24 mouse cellular contexts compared by ENCODE assay signal in the genomic region with DNA sequence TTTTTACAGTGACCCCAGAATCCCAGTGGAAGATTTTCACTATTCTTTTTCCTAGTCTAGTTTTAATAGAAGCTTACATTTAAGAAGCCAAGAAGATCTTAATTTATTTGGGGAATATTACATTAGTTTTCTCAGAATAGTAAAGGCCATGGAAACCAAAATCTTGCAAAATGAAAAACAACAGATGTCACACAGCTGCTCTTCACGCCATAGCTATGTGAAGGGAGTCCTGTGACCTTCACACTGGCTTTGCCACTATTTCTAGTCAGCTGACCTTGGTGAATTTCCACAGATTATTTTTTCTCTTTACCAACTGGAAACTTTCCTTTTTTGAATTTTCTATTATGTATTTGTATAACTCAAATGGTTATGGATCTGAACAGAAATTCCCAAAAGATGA.
DNase-seq lines count a peak whose midpoint lies in the region; ATAC-seq and TF ChIP-seq lines count a peak whose summit lies in the region.
"Had no signal": no experiment of that assay in that cellular context is flagged by ENCODE, and none has a peak within 500 bp of the region (broad histone marks: within the 10 kb centered on the region; RNA-seq: fewer than 3 reads in every experiment).

No protein-coding gene starts in this region.

- no peak overlapping the region for H3K4me3 ChIP-seq in gastrocnemius, adult 2 months
- no peak overlapping the region for H3K4me3 ChIP-seq in heart, embryonic 12.5 days
- no peak overlapping the region for H3K4me3 ChIP-seq in midbrain, embryonic 11.5 days (ENCODE audit: low read depth, low read length)
- no peak overlapping the region for H3K4me3 ChIP-seq in midbrain, embryonic 14.5 days (replicated peaks; ENCODE audit: low read depth, low read length)
- H3K4me3 ChIP-seq: forebrain, embryonic 10.5 days; hindbrain, embryonic 12.5 days; kidney, embryonic 15.5 days; megakaryocyte, embryonic 14.5 days; midbrain, embryonic 15.5 days; neural tube, embryonic 13.5 days; stomach, embryonic 15.5 days had no signal

- no peaks in the 10 kb centered on the region for H3K4me1 ChIP-seq in heart, embryonic 12.5 days (replicated peaks)
- no peaks in the 10 kb centered on the region for H3K4me1 ChIP-seq in midbrain, embryonic 11.5 days (ENCODE audit: control insufficient read depth, insufficient read depth, low read length)
- no peaks in the 10 kb centered on the region for H3K4me1 ChIP-seq in midbrain, embryonic 14.5 days (ENCODE audit: control insufficient read depth, insufficient read depth, low read length)
- H3K4me1 ChIP-seq: forebrain, embryonic 10.5 days; hindbrain, embryonic 12.5 days; kidney, embryonic 15.5 days; megakaryocyte, embryonic 14.5 days; midbrain, embryonic 15.5 days; neural tube, embryonic 13.5 days; stomach, embryonic 15.5 days had no signal

- no peaks in the 10 kb centered on the region for H3K36me3 ChIP-seq in heart, embryonic 12.5 days
- no peaks in the 10 kb centered on the region for H3K36me3 ChIP-seq in midbrain, embryonic 11.5 days (ENCODE audit: control insufficient read depth, insufficient read depth, low read length)
- no peaks in the 10 kb centered on the region for H3K36me3 ChIP-seq in midbrain, embryonic 14.5 days (ENCODE audit: control insufficient read depth, insufficient read depth, low read length)
- H3K36me3 ChIP-seq: forebrain, embryonic 10.5 days; hindbrain, embryonic 12.5 days; kidney, embryonic 15.5 days; midbrain, embryonic 15.5 days; neural tube, embryonic 13.5 days; stomach, embryonic 15.5 days had no signal

- H3K27ac ChIP-seq in gastrocnemius, adult 2 months: peak overlapping the region; percentile 46
- no peak overlapping the region for H3K27ac ChIP-seq in heart, embryonic 12.5 days (ENCODE audit: poor library complexity, severe bottlenecking)
- no peak overlapping the region for H3K27ac ChIP-seq in midbrain, embryonic 11.5 days (ENCODE audit: low read depth, low read length)
- H3K27ac ChIP-seq in midbrain, embryonic 14.5 days (replicated peaks; ENCODE audit: low read depth, low read length): no peak overlapping the region
- H3K27ac ChIP-seq: forebrain, embryonic 10.5 days; hindbrain, embryonic 12.5 days; kidney, embryonic 15.5 days; midbrain, embryonic 15.5 days; neural tube, embryonic 13.5 days; stomach, embryonic 15.5 days had no signal

- no peak overlapping the region for H3K4me2 ChIP-seq in heart, embryonic 12.5 days
- no peak overlapping the region for H3K4me2 ChIP-seq in midbrain, embryonic 11.5 days
- no peak overlapping the region for H3K4me2 ChIP-seq in midbrain, embryonic 14.5 days (ENCODE audit: low read length)
- H3K4me2 ChIP-seq: hindbrain, embryonic 12.5 days; kidney, embryonic 15.5 days; liver, embryonic 11.5 days; midbrain, embryonic 15.5 days; neural tube, embryonic 13.5 days; stomach, embryonic 15.5 days had no signal

- no peaks in the 10 kb centered on the region for H3K9me3 ChIP-seq in heart, embryonic 12.5 days (replicated peaks)
- no peaks in the 10 kb centered on the region for H3K9me3 ChIP-seq in midbrain, embryonic 11.5 days (ENCODE audit: control insufficient read depth, low read length)
- no peaks in the 10 kb centered on the region for H3K9me3 ChIP-seq in midbrain, embryonic 14.5 days (ENCODE audit: control insufficient read depth, low read length)
- H3K9me3 ChIP-seq: forebrain, embryonic 10.5 days; kidney, embryonic 15.5 days; megakaryocyte, embryonic 14.5 days; midbrain, embryonic 15.5 days; neural tube, embryonic 13.5 days; stomach, embryonic 15.5 days had no signal

- no peak overlapping the region for H3K9ac ChIP-seq in heart, embryonic 12.5 days
- no peak overlapping the region for H3K9ac ChIP-seq in midbrain, embryonic 11.5 days (ENCODE audit: low read length)
- no peak overlapping the region for H3K9ac ChIP-seq in midbrain, embryonic 14.5 days (replicated peaks; ENCODE audit: low read length)
- H3K9ac ChIP-seq: hindbrain, embryonic 12.5 days; kidney, embryonic 15.5 days; liver, postnatal 0 days; midbrain, embryonic 15.5 days; neural tube, embryonic 13.5 days; stomach, embryonic 15.5 days had no signal

- intact Hi-C loops in gastrocnemius, adult 2 months (cut with DNase I): no loop called here
- intact Hi-C loops in heart, postnatal 10 days (cut with DNase I): no loop called here

- no peaks in the 10 kb centered on the region for H3K27me3 ChIP-seq in heart, embryonic 12.5 days (replicated peaks)
- H3K27me3 ChIP-seq in midbrain, embryonic 11.5 days (ENCODE audit: control insufficient read depth, insufficient read depth, low read length): no peaks in the 10 kb centered on the region
- no peaks in the 10 kb centered on the region for H3K27me3 ChIP-seq in midbrain, embryonic 14.5 days (ENCODE audit: control insufficient read depth, insufficient read depth, low read length)
- H3K27me3 ChIP-seq: hindbrain, embryonic 12.5 days; kidney, embryonic 15.5 days; megakaryocyte, embryonic 14.5 days; midbrain, embryonic 15.5 days; neural tube, embryonic 13.5 days; stomach, embryonic 15.5 days had no signal

- no peak for ATAC-seq in heart, embryonic 12.5 days (ENCODE audit: insufficient number of reproducible peaks, low FRiP score)
- ATAC-seq in midbrain, embryonic 11.5 days (ENCODE audit: low FRiP score): no peak
- no peak for ATAC-seq in midbrain, embryonic 14.5 days (ENCODE audit: low FRiP score, low TSS enrichment)
- ATAC-seq: forebrain, embryonic 16.5 days; intestine, postnatal 0 days; liver, postnatal 0 days; midbrain, embryonic 15.5 days had no signal

- WGBS in heart, embryonic 12.5 days: 62% methylated on average over 1 of the region's 1 CpGs
- WGBS in midbrain, embryonic 11.5 days: 93% methylated on average over 1 of the region's 1 CpGs
- 92% methylated on average over 1 of the region's 1 CpGs for WGBS in midbrain, embryonic 14.5 days

- DNase-seq in adrenal gland, adult 2 months: peak; percentile 9
- no peak for DNase-seq in adrenal gland, postnatal 4 days (ENCODE audit: low spot score in 2 of 2)
- DNase-seq in gastrocnemius, adult 2 months: no peak
- DNase-seq in gastrocnemius, postnatal 25 days: no peak
- DNase-seq in heart, postnatal 10 days: peak; percentile 18 to 29
- DNase-seq in midbrain, embryonic 11.5 days (ENCODE audit: low spot score, missing footprints): peak; percentile 67
- no peak for DNase-seq in midbrain, embryonic 14.5 days
- DNase-seq: cerebellum, adult 11 months; cerebellum, adult 9-11 months; liver, postnatal 0 days; right cerebral cortex, adult 18-20 months; right cerebral cortex, postnatal 4 days; thymus, postnatal 25 days had no signal

- no peak for TF ChIP-seq CTCF in gastrocnemius, adult 2 months (IDR thresholded peaks at IDR 0.05)

Comparison
In these comparisons a context has a peak if more than half of its experiments do, and no peak if none do; other contexts are left out.
1. DNase-seq: peak in adrenal gland, adult 2 months (single experiment), heart, postnatal 10 days (2 of 2) and midbrain, embryonic 11.5 days (single experiment); none in adrenal gland, postnatal 4 days (0 of 2), gastrocnemius, adult 2 months (single experiment), gastrocnemius, postnatal 25 days (single experiment) and midbrain, embryonic 14.5 days (single experiment).